Mouse (Mus musculus) common myeloid progenitor, adult 5-6 weeks (primary cell): Measurements from ENCODE around the gene Trmt10c. TPM values are rescaled to one million over a fixed set of nuclear protein-coding genes. Genes with fewer than 3 reads are reported as not detected.
A peak's percentile ranks its signal among the peaks of the same experiment; 100 is the strongest.
"Not testable (repeated sequence)": the region's sequence is repeated elsewhere in the genome, so short reads cannot be mapped to it uniquely, and the experiment has no call there.

Experiments used
- ATAC-seq: replicated peaks from 2 replicates; pipeline ENCODE4 v1.8.0; 2016; ENCODE audit warnings: low read depth, mild to moderate bottlenecking, moderate TSS enrichment, inconsistent platforms; ENCODE audit not compliant: poor library complexity, severe bottlenecking
- total RNA-seq: library from RNA; stranded (forward); fragments of 200-1000, 187-1606 nt; gene quantifications from 2 replicates; pipeline ENCODE4 v1.2.3, GENCODE M21; 2017

Gene Trmt10c
- 50.0 and 58.0 TPM in 2 replicates for total RNA-seq

DNA sequence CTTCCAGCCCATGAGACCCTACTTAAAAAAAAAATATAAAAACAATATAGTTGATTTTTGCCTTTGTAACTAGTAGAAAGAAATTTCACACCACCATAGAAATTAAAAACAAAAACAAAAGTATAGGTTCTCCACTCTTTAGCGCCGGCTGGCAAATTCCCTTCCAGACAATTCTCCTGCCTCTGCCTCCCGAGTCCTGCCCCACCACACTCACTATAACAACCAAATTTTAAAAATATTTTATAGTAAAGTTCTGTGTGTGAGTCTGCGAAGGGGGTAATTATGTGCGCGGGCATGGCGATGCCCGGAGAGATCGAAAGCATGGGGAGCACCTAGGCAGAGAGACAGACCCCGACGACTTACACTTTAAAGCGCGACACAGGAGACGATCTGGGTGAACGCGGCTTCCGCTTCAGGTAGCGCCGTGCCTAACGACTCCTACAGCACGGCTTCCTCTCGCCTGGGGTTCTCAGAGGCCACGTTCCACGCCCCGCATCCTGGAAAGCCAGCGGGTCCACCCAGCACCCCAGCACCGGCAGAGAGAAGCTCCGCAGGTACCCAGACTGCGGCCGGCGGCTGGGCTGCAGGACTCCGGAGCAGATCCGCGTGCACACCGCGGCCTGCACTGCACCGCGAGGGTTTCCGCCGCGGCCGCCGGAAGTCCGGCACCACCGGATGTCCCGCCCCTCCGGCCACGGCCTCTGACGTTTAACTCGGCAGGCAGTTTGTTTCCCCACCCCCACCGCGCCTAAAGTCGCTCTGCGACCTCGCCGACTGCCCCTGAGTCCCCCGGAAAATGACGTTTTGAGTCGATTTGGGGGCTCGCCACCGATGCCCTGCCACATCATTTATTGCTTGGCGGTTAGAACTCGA lies at the start of gene Trmt10c:
Gene Trmt10c, minus strand, starts transcription at position 682 of the 873 bp plus-strand sequence.
- peak; percentile 98 for ATAC-seq

DNA sequence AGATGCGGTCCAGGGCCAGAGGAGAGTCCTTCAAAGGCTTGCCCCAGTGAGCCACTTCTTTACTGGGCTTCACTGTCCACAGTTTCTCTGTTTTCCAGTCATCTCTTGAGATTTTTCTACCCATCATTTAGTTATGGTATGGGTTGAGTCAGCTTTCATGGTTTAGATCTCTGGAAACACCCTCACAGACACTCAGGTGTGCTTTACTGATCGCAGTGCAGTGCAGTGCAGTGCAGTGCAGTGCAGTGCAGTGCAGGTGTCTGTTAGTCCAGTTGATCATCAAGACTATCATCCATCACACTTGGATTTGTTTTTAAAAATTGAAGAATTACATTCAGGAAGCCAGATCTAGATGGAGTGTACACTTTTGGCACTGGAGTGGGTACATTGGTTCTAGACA lies 48.7 kb upstream of the Trmt10c start:
- ATAC-seq = no peak

DNA sequence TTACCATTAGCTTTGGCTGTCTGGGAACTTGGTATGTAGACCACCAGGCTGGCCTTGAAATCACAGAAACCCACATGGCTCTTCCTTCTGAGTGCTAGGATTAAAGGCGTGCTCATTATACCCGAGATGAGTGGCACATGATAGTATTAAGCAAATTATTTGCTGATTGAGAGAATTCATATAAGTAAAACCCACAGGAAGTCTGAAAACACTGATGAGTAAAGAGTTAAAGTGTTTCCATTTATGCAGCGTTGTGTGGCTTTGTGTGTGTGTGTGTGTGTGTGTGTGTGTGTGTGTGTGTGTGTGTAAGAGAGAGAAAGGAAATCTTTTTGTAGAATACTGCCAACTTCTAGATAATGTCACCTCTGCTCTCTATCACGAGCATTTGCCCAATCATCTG lies 44.1 kb upstream of the Trmt10c start:
- no peak for ATAC-seq

DNA sequence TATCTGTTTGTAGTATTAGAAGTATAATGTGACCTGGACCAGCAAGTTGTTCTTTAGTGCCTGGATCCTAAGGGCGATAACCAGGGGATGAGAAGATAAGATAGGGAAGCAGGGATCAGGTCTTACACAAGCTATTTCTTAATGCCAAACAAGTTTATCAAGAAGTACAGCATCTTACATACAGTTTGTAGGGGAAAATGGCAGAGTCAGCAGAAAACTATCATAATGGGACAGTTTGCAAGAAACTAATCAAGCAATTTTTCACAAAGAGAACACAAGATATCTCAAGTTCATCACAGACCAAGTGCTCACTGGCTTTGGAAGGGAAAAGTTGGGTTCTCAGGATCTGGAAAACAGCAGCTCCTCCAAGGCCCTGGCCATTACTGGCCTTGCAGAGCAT lies 41.8 kb upstream of the Trmt10c start:
- no peak for ATAC-seq

DNA sequence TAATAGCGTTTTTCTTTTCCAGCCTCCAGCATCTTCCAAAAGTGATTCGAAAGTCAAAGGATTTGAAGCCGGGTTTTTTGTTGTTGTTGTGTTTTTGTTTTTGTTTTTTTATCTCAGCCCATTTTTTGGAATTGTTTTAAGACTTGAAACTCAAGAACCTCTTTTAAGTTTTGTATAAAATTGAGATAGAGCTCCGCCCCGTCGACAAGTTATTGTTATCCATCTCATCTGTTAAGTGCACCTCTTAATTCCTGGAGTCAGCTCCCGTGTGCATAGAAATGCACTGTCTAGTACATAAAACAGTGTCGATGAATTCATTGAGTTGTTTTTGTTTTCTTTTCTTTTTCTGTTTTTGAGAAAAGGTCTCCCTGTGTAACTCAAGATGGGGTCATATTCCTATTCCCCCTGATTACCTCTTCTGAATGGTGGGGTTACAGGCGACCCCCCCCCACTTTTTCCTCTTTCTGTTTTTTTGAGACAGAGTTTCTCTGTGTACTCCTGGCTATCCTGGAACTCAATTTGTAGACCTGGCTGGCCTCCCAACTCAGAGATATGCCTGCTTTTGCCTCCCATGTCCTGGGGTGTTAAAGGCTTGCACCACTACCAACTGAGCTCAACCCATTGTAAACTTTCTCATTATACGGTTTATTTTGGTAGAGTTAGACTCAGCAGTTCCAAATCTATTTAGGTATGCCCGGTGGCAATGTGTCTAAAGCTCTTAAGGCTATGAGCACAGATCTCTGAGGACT lies 38.7 kb upstream of the Trmt10c start:
- ATAC-seq = no peak

DNA sequence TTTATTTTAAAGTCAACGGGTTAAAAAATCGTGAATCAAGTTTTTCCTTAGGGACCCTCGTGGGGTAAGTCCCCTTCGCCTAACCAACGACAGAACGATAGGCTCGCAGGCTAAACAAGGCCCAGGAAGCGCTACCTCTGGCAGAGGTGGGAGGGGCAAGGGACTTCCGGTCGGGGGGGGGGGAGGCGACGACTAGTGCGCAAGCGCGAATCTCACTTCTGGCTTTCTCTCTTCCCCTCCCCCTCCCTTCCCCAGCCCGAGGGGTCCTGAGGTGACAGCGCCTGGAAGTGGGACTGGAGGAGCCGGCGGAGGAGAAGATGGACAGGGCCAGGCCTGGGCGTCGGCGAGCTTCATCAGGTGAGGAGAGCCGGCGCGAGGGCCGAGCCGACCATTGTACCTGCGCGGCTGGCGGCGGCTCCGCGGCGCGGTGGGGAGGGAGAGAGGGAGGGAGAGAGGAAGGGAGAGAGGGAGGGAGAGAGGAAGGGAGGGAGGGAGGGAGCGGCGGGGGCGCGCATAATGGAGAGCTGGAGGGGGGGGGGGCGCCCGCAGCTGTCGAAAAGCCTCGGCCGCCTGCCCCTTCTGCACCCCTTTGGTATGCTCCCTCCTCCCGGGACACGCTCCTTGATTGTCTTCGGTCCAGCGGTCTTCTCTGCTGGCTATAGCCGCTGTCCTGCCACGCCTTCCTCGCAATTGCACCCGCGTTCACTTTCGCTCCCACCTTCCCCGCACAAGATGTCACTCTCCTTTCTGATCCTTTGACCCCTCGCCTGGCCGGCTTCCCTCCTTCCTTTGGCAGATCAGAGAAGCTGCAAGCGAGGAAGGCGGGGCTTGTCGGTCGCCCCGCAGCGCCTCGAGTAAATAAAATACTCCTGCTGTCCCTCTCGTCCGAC lies 37.8 kb upstream of the Trmt10c start:
- peak; percentile 76 for ATAC-seq

DNA sequence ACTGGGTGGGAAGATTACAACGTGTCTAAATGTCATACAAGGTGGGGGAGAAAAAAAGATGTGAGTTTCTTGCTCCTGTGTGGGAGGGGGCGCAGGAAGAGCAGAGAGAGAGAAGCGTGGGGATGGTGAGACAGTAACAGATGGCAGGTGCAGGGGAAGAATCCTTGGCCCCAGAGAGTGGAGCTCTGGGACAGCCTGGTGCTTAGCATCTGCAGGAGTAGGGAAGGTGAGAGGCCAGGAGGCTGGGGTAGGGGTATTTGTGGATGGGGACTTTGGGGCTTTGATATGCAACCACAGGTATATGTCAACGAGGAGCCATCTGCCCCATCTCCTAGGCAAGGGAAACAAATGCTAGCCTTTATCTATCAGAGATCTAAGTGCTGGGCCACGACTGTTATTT lies 36.9 kb upstream of the Trmt10c start:
- ATAC-seq = no peak

DNA sequence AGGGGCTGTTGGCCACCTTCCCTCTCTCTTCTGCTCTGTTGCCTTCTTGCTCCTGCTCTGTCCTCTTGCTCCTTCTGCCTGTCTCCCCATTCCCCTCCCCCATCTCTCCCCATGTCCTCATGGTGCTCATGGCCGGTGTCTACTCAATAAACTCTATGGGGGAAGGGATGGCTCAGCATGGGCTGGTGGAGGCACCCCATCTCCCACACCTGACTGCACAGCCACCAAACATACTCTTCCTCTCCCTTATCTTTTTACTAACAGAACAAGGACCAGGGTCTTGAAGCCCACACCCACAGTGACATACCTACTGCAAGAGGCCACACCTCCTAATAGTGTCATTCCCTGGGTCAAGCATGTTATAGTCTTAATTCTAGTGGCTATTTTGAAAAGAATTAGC lies 36.5 kb upstream of the Trmt10c start:
- no peak for ATAC-seq

DNA sequence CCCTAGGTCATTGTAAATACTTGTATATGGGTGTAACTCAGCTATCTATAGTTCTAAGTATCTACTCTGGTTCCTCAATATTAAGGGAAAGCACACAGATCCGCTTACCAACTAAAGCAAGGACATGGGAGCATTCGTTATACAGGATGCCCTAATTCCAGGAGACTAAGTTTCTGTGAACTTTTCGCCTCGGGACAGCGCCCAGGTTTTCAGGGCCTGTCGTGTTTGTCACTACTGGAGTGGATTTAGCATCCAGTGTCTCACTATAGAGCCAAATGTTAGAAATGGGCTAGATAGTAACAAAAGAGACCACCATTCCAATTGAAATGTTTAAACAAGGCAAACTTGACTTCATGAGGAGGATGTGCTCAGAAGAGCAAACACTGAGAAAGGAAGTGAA lies 35.5 kb upstream of the Trmt10c start:
- not testable (repeated sequence) for ATAC-seq

DNA sequence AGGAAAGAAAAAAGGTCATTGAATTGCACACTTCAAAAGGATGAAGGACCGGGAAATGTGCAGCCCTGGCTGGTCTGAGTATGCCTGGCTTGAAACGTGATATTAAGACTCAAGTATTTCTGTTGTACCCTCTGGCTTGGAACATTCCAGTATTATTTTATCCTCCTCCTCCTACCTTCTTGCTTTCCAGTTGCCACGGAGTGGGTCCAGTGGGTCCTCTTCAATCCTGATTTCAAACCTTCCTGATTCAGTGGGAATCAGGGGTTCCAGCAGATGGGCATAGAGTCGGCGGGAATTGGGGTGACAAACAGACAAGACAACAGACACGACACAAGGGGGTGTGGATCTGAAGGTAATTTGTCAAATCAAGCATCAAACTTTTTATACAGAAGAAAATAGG lies 34.9 kb upstream of the Trmt10c start:
- no peak for ATAC-seq

DNA sequence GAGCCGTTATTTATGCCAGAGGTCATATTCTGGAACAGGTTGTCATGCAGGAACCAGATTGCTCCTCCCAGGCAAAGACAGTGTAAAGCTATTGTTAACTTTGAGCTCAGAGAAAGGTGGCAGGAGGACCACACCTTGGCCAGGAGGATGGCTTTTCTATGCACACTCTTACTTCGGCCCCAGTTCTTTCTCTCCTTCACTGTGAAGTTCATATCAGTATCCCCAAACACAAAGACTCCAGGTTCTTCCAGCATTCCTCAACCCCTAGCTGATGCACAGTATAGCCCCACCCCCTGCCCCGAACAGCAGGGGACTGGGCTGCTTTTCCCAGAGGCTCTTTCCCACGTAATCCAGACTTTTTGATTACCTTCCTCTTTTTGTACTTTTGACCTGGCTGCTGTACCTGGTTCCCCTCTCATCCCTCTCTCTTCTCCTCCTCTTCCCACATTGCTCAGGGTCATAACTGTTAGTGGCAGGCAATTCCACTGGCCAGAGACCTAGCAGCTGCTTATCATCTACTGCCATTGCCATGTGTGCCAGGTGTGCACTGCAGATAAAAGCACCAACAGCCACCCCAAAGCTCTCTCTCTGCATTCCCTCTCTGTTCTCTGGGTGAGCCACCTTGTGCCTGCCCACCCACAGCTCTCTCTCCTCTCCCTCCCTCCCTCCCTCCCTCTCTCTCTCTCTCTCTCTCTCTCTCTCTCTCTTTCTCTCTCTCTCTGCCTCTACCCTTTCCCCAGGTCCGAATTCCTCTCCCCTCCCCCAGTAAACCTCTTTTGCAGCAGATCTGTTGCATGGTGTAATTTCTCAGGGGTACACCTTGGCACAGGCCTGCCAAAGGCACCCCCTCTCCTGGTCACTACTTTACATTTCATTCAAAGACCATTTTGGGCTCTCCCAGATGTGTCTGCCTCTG lies 34.0 kb upstream of the Trmt10c start:
- ATAC-seq = peak; percentile 60

DNA sequence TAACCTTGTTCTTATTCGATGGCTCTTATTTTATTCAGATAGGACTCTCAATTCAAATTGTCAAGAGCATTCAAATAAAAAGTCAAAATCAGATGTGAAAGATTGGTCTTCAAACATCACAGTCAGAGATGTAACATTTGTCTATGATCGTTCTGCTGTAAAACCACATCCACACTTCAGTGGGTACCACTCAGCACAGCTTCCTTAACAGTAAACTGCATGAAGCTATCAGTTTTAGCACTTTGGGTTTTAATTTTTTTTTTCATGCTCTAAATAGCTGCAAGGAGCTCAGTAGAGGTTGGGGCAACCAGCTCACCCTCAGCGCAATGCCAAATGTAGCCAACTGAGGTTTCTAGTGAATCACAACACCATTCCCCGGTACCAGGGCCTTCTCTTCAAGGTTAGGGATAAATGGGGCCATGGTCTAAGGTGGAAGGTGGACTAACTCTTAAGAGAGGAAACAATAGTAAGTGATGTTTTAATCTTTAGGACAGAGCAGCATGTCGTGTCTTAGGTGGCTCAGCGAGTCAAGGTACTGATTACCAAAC lies 31.0 kb upstream of the Trmt10c start:
- no peak for ATAC-seq

DNA sequence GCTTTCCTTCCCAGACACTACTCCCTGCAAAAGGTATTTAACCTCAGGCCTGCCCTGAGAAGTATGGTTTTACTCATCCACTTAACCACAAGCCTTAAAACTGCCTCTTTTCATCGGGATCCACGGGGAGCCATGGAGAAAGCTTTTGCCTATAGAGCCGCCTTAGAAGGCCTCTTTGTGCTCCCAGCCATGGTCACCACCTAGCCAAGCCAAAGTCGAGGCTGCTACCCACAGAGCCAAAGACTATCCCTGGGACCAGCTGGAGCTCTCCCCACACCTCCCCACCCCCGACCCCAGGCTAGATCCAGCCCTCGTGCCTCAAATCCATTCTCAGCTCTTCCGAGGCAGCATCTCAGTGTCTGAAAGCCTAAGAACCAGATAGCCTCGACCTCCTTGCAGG lies 28.5 kb upstream of the Trmt10c start:
- no peak for ATAC-seq

DNA sequence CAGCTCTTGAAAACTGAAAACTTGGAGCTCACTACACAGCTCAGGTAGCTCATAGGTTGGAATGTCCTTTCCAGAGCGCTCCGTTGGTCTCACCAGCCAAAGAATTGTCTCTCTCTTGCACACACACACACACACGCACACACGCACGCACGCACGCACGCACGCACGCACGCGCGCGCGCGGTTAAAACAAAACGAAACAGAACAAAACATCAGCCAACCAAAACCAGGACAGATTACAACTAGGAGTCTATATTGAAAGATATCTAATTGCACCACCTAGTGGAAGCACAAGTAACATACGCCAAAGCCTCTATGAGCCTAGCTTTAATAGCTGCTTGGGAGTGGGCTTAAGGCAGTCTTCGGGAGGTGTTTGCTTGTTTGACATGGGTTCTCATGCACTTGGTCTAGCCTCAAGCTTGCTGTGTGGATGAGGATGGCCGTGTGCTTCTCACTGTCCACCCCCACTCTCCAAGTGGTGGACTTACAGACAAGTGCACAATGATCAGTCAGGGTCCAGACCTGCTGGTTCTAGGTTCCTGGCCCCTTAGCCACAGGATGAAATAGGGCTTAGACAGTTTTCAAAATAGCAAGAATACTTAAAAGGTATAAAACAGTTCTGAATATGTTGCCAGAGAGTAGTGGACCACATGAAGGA lies 26.8 kb upstream of the Trmt10c start:
- peak; percentile 96 for ATAC-seq

DNA sequence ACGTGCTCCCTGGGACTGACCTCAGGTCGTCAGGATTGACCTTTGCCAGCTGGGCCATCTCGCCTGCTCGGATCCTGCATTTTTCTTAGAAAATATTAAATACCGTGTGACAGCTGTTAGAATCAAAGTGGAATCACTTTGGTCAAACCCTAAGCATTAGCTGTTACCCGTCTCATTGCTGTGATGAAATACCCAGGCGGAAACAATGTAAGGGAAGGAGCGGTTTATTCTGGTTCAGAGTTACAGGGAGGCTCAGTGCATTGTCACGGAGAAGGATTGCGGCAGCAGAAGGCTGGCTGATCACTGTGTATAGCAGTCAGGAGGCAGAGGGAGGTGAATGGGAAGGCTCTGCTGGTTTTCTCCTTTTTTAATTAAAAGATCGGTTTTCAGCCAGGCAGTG lies 25.4 kb upstream of the Trmt10c start:
- ATAC-seq = no peak

DNA sequence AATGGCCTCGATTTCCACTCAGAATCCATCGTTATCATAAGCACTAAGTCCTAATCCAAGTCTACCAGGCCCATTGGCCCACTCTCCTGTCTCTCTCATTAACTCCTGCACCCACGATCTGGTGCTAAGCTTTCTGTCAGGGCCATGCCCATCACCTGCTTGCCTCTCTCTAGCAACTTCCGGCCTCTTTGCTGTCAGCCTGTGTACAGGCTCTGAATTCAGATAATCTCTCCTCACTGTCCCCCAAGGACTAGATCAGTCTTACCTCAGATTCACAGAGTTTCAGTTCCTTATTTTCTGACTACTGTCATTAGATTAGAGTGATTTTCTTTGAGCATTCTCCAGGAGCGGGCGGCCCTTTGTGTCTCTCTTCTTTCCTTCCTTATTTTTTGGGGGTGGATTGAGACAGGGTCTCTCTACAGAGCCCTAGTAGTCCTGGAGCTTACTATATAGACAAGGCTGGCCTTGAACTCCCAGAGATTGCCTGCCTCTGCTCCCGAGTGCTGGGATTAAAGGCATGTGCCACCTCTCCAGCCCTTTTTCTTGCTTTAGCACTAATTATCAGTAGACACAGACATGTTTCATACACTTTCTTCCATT lies 24.5 kb upstream of the Trmt10c start:
- ATAC-seq = peak; percentile 64

DNA sequence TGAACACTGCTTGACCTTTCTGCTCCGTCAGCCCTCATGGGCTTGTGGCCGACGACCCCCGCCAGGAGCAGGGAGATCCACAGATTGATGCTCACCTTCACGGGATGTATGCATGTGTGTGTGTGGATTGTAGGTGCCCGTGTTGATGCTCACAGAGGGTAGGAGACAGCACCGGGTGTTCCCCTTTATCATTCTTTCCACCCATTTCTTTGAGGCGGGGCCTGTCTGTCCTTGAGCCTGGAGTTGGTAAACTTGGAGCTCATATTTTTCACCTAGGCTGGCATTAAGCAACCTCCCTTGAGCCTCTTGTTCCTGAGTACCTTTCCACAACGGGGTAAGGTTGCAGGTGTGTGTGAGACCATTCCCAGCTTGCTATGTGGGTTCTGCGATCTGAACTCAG lies 20.5 kb upstream of the Trmt10c start:
- no peak for ATAC-seq

DNA sequence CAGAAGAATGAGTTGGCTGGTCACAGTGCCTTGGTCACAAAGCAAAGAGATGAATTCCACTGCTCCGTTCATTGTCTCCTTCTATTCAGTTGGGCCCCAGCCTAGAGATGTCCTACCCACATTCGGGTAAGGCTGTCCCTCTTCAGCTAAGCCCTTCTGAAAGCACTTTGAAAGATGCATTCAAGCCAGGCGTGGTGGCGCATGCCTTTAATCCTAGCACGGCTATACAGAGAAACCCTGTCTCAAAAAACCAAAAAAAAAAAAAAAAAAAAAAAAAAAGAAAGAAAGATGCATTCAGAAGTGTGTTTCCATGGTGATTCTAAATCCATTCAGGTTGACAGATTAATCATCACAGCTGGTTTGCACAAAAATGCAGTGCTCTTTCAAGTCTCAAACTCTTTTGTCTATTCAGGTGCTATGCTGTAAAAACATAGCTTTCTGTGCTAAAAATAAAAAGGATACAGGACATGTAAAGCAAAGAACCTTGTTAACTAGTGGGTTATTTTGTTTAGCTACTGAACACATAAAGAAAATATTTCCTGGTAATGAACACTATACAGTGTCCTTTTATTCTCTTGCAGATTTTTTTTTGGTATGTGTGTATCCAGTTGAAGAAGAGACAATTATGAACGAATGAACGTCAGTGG lies 19.4 kb upstream of the Trmt10c start:
- ATAC-seq = no peak
